Mouse (Mus musculus) stomach, embryonic 15.5 days (tissue): ENCODE results near the gene Fgf9. TPM values are rescaled to one million over a fixed set of nuclear protein-coding genes. Genes with fewer than 3 reads are reported as not detected.

Source experiments
- ATAC-seq: fragments of 200-750 bp; cut with Nextera tagmentation; 2 replicates; pipeline ENCODE4 v1.8.0; 2017; ENCODE audit warnings: low read depth, moderate number of reproducible peaks, moderate TSS enrichment; ENCODE audit not compliant: insufficient read depth, low FRiP score
- H3K27ac ChIP-seq: fragments of 300-500 bp; sonication (generic); 2 replicates; pipeline ENCODE4 v1.5.1; 2015; ENCODE audit warnings: mild to moderate bottlenecking, inconsistent platforms
- H3K27me3 ChIP-seq: fragments of 300-500 bp; sonication (generic); replicated peaks from 2 replicates; pipeline ENCODE4 v1.6.1; 2015; ENCODE audit warnings: inconsistent platforms
- H3K36me3 ChIP-seq: fragments of 300-500 bp; sonication (generic); 2 replicates; pipeline ENCODE4 v1.6.1; 2015; ENCODE audit warnings: inconsistent platforms
- H3K4me1 ChIP-seq: fragments of 300-500 bp; sonication (generic); 2 replicates; pipeline ENCODE4 v1.6.1; 2015; ENCODE audit warnings: inconsistent platforms
- H3K4me2 ChIP-seq: fragments of 300-500 bp; sonication (generic); 2 replicates; pipeline ENCODE4 v1.6.1; 2015; ENCODE audit warnings: mild to moderate bottlenecking, inconsistent platforms
- H3K4me3 ChIP-seq: fragments of 300-500 bp; sonication (generic); replicated peaks from 2 replicates; pipeline ENCODE4 v1.5.1; 2015; ENCODE audit warnings: inconsistent platforms
- H3K9ac ChIP-seq: fragments of 300-500 bp; sonication (generic); 2 replicates; pipeline ENCODE4 v1.6.1; 2015; ENCODE audit warnings: inconsistent platforms
- H3K9me3 ChIP-seq: fragments of 300-500 bp; sonication (generic); 2 replicates; pipeline ENCODE4 v1.6.1; 2016; ENCODE audit warnings: inconsistent platforms
- WGBS: fragments of 180-500 bp; shearing (Covaris S2); methylation state at CpG from one replicate; pipeline ENCODE4 v1.1.7; 2015; 5-methylcytosine and 5-hydroxymethylcytosine counted together
- polyA plus RNA-seq: library from polyadenylated mRNA; unstranded; fragments of >200 nt; fragmentation: Nextera tagmentation; extraction: Ambion mirVana; gene quantifications from 2 replicates; pipeline ENCODE4 v1.2.1, GENCODE M21; 2015

The Fgf9 gene
- polyA plus RNA-seq, 1 experiment from 2014 or later: 12.6 TPM

DNA sequence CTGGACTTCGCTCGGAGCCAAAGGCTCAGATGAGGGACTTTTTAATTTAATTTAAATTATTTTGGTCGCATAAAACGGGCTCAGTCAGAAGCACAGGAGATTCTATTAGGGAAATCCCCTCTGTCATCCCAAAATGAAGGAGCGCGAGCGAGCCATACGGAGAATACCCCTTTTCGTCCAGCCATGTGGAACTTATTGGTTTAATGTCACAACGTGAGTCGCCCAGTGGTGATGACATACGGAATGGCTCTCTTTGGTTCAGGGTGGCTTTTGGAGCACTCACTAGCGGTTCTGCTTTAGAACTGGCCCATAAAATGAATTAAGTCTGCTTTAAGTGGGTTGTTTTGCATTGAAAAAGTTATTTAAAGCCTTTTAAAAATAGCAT lies 80.1 kb downstream of the Fgf9 start:
- H3K4me3 ChIP-seq: no peak overlapping the region
- no peaks in the 10 kb centered on the region for H3K36me3 ChIP-seq
- ATAC-seq: no peak
- no peak overlapping the region for H3K27ac ChIP-seq
- peaks cover 6% of the 10 kb centered on the region; the same call in 1 of the 2 replicates for H3K4me1 ChIP-seq
- no peak overlapping the region for H3K9ac ChIP-seq
- no peak overlapping the region for H3K4me2 ChIP-seq
- H3K27me3 ChIP-seq: no peaks in the 10 kb centered on the region
- no peaks in the 10 kb centered on the region for H3K9me3 ChIP-seq
- WGBS: 93% methylated on average over 13 of the region's 13 CpGs

DNA sequence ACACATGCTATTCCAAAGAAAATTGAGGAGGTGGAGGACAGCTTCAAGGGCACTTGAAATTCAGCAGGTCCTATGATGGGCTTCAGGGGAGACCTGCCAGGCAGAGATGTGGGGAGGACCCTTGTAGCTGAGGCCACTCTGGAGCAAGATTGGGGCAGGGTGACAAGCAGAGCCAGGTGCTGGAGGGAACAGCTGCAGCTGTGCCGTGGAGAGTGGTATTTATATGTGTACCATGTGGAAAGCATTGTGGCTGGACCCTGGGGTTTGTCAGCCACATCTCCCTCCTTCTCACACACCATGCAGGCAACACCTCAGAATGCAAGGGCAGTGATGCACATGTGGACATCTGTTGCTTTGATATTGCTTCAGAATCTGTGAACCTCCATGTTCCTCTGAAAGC lies 81.8 kb downstream of the Fgf9 start:
- Histone ChIP-seq H3K4me1 (peaks cover 6% of the 10 kb centered on the region; the same call in 1 of the 2 replicates), H3K9ac (no peak overlapping the region), H3K4me2 (no peak overlapping the region), H3K36me3 (no peaks in the 10 kb centered on the region), H3K27ac (no peak overlapping the region), H3K4me3 (no peak overlapping the region), H3K27me3 (no peaks in the 10 kb centered on the region), H3K9me3 (no peaks in the 10 kb centered on the region)
- WGBS: 34% methylated on average over 1 of the region's 1 CpGs
- no peak for ATAC-seq

- Histone ChIP-seq H3K4me1 (peaks cover 6% of the 10 kb centered on the region; the same call in 1 of the 2 replicates), H3K27me3 (no peaks in the 10 kb centered on the region), H3K27ac (no peak overlapping the region), H3K36me3 (no peaks in the 10 kb centered on the region), H3K4me3 (no peak overlapping the region), H3K4me2 (peak overlapping the region; percentile 30), H3K9me3 (no peaks in the 10 kb centered on the region), H3K9ac (no peak overlapping the region)
- peak; percentile 69; the same call in 1 of the 2 replicates for ATAC-seq
- WGBS: 33% methylated on average over 15 of the region's 15 CpGs
These were observed 83.4 kb downstream of the Fgf9 start for GRCm38 (mm10) chr14:58153470-58154416.

DNA sequence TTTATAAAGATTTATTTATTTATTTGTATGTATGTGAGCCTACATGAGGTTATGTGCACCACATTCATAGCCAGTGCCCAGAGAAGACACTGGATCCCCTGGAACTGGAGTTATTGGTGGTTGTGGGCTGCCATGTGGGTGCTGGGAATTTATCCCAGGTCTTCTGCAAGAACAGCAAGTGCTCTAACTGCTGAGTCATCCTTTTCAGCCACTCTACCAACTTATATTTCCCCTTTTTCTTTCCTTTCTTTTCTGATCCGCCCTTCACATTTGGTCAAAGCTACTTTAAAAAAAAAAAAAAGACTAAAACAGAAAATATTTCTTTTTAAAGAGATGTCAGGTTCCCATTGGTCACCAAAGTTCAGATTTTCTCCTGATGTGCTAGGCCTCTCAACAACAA lies 90.3 kb downstream of the Fgf9 start:
- WGBS: 93% methylated on average over 1 of the region's 1 CpGs
- H3K4me1 ChIP-seq: no peaks in the 10 kb centered on the region
- no peaks in the 10 kb centered on the region for H3K9me3 ChIP-seq
- ATAC-seq: no peak
- H3K27me3 ChIP-seq: no peaks in the 10 kb centered on the region
- no peak overlapping the region for H3K4me3 ChIP-seq
- no peaks in the 10 kb centered on the region for H3K36me3 ChIP-seq
- H3K9ac ChIP-seq: no peak overlapping the region
- H3K4me2 ChIP-seq: no peak overlapping the region
- no peak overlapping the region for H3K27ac ChIP-seq

Other genes starting within 250 kb of the Fgf9 start
- gene Ska3, start 244.4 kb upstream of the Fgf9 start, polyA plus RNA-seq: 29.3 and 33.5 TPM in 2 replicates
- 171 and 186 TPM in 2 replicates for gene Mrpl57, start 244.3 kb upstream of the Fgf9 start, polyA plus RNA-seq
- 58.9 and 71.9 TPM in 2 replicates for gene Zdhhc20, start 180.3 kb upstream of the Fgf9 start, polyA plus RNA-seq
- 86.2 and 88.4 TPM in 2 replicates for gene Micu2, start 71.3 kb upstream of the Fgf9 start, polyA plus RNA-seq